Mouse (Mus musculus) small intestine, adult 2 months (tissue): ENCODE data around the gene Clec4a2. TPM values are rescaled to one million over a fixed set of nuclear protein-coding genes. Genes with fewer than 3 reads are reported as not detected.
"Not testable (repeated sequence)": the region's sequence is repeated elsewhere in the genome, so short reads cannot be mapped to it uniquely, and the experiment has no call there.

Experiments
- H3K27ac ChIP-seq: fragments of 200-500 bp; 2 replicates; pipeline ENCODE4 v1.5.1; 2012; ENCODE audit warnings: low read depth, low read length, control low read depth, inconsistent platforms; ENCODE audit not compliant: insufficient read depth
- H3K27me3 ChIP-seq: fragments of 200-500 bp; 2 replicates; pipeline ENCODE4 v1.6.1; 2012; ENCODE audit warnings: mild to moderate bottlenecking, moderate library complexity, low read length, inconsistent platforms; ENCODE audit not compliant: control insufficient read depth, insufficient read depth
- H3K36me3 ChIP-seq: fragments of 200-500 bp; 2 replicates; pipeline ENCODE4 v1.6.1; 2012; ENCODE audit warnings: mild to moderate bottlenecking, low read length, control low read depth, inconsistent platforms; ENCODE audit not compliant: control insufficient read depth, insufficient read depth
- H3K4me1 ChIP-seq: fragments of 200-500 bp; 2 replicates; pipeline ENCODE4 v1.6.1; 2012; ENCODE audit warnings: low read length, inconsistent platforms, mixed read lengths; ENCODE audit not compliant: control insufficient read depth, insufficient read depth, insufficient read length
- H3K4me3 ChIP-seq: fragments of 200-500 bp; 2 replicates; pipeline ENCODE4 v1.5.1; 2012; ENCODE audit warnings: low read depth, mild to moderate bottlenecking, control low read depth, inconsistent platforms, low read length, moderate library complexity
- CTCF ChIP-seq: fragments of 200-500 bp; IDR thresholded peaks from 2 replicates; pipeline ENCODE4 v1.5.1; 2012; ENCODE audit warnings: low read depth, mild to moderate bottlenecking, control low read depth, inconsistent platforms, low read length, moderate library complexity, mixed read lengths; ENCODE audit not compliant: insufficient replicate concordance, insufficient read length; ENCODE audit errors: extremely low read depth
- POLR2A ChIP-seq: fragments of 200-500 bp; IDR thresholded peaks from 2 replicates; pipeline ENCODE4 v1.6.1; 2012; ENCODE audit warnings: low read depth, mild to moderate bottlenecking, control low read depth, inconsistent platforms, low read length, moderate library complexity
- WGBS: fragments of 180-500 bp; shearing (Covaris S2); methylation state at CpG from one replicate; pipeline ENCODE4 v1.1.7; 2018; 5-methylcytosine and 5-hydroxymethylcytosine counted together
- polyA plus RNA-seq: library from polyadenylated mRNA; depleted of rRNA; stranded (reverse); fragments of >200 nt; gene quantifications from 2 replicates; pipeline ENCODE4 v1.2.3, GENCODE M21; 2012; rRNA removed

Gene Clec4a2
- polyA plus RNA-seq, 1 experiment: 0.56 TPM

DNA sequence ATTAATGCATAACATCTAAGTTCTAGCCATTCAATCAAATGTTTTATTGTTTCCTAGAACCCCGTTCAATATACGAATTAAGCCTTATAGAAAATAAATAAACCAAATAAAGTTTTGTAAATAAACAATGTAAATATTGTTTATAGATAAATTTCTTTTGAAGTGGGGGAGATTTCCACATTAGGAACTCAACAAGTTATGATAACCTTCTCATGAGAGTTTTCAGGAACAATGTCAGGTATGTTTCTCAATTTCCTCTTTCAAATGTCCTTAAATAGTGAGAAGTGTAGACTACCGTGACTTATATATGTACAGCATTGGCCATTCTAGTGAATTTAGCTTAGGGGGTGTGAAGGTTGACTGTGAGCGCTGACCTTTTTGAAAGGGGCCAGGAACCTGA, 66.4 kb downstream of the Clec4a2 start, which contains the start of gene Clec4b2:
Gene Clec4b2, plus strand, starts transcription at position 301 of the 400 bp plus-strand sequence.
- H3K4me3 ChIP-seq: no peak within 1 kb of the TSS
- H3K36me3 ChIP-seq: no peaks in the 10 kb centered on the region
- 81% methylated on average over 4 of the region's 4 CpGs for WGBS
- TF ChIP-seq POLR2A (no peak), CTCF (no peak)
- H3K4me1 ChIP-seq: no peaks in the 10 kb centered on the region
- no peak within 1 kb of the TSS for H3K27ac ChIP-seq
- H3K27me3 ChIP-seq: no peaks in the 10 kb centered on the region

- Histone ChIP-seq H3K4me3 (no peak overlapping the region), H3K27me3 (no peaks in the 10 kb centered on the region), H3K4me1 (no peaks in the 10 kb centered on the region), H3K27ac (no peak overlapping the region), H3K36me3 (no peaks in the 10 kb centered on the region)
- 78% methylated on average over 1 of the region's 1 CpGs for WGBS
- TF ChIP-seq POLR2A (no peak), CTCF (no peak)
Observed at GRCm38 (mm10) chr6:123175549-123175948, 69.3 kb downstream of the Clec4a2 start.

- not testable (repeated sequence) for H3K27ac ChIP-seq, H3K36me3 ChIP-seq, H3K4me1 ChIP-seq, H3K4me3 ChIP-seq, H3K27me3 ChIP-seq
- 56% methylated on average over 2 of the region's 2 CpGs for WGBS
Observed at GRCm38 (mm10) chr6:123184862-123185261, 78.6 kb downstream of the Clec4a2 start.

Other genes with a start within 250 kb of the Clec4a2 start
- 5.1 and 8.6 TPM in 2 replicates for gene Necap1, start 232.0 kb upstream of the Clec4a2 start, polyA plus RNA-seq
- gene Clec4a1, start 184.6 kb upstream of the Clec4a2 start, polyA plus RNA-seq: 0.29 and 0.65 TPM in 2 replicates
- gene Clec4a3, start 153.9 kb upstream of the Clec4a2 start, polyA plus RNA-seq: 0.08 and 0.27 TPM in 2 replicates
- gene Clec4a4, start 116.1 kb upstream of the Clec4a2 start, polyA plus RNA-seq: not detected in 2 replicates
- gene Clec4b1, start 56.5 kb upstream of the Clec4a2 start, polyA plus RNA-seq: 0.27 TPM in 1 of 2 replicates, not detected in the other
- not detected in 2 replicates for gene Clec4b2, start 66.5 kb downstream of the Clec4a2 start, polyA plus RNA-seq
- gene Clec4n, start 123.4 kb downstream of the Clec4a2 start, polyA plus RNA-seq: 0.66 and 0.75 TPM in 2 replicates
- gene Clec4d, start 155.7 kb downstream of the Clec4a2 start, polyA plus RNA-seq: 0.34 TPM in 1 of 2 replicates, not detected in the other
- not detected in 2 replicates for gene Clec4e, start 183.4 kb downstream of the Clec4a2 start, polyA plus RNA-seq
- not detected in 2 replicates for gene Vmn2r19, start 201.9 kb downstream of the Clec4a2 start, polyA plus RNA-seq